Mouse (Mus musculus): ENCODE data around the gene Med25.

Gene Med25

DNA sequence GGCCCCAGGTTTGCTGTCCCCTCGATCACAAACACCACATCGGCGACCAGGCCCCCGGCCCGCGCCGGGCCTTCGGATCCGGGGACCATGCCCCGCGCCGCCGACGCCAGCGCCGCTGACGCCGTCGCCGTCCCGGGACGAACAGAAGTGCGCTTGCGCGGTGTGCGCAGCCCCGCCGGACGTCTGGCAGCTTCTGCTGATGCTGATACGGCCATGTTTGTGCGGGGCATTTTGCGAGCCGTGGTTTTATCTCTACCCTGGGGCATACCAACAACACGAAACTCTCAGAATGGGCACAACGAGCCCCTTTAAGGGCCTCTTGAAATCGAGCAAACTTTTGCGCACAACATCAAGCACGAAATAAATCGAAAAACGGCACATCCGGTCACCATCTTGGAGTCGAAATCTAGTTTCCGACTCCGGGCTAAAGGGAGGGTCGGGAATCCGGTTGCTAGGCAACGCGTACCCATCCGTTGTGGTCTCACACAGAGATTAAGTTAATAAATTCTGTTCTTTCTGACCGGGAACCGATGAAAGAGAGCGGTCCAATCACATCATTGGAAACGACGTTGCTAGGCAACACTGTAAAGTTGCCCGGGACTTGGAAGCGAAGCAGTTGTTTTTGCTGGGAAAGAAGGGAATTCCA is at the start of gene Med25:
Med25 (minus strand) TSS at position 437 of the 646 bp plus-strand sequence.
- in situ Hi-C loops (cut with MboI; ENCODE audit: low sequenced_read_pairs), result no loop called here

DNA sequence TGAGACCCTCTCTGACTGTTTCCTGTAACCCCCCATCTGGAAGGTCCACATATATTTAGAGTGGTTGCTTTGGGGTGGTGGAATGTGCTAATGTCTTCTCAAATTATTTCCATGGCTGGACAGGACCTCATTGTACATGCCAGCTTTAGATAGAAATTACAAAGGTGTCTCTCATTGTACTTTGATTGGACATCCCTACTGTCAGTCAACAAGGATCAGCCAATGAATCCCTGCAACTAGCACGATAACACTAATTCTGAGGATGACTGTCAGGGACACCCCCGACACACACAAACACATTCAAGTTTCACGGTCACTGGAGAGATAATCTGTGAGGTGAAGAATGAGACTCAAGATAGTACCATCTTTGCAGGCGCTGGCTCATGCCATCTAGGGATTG is 46.2 kb upstream of the Med25 start:
- in situ Hi-C loops (cut with MboI; ENCODE audit: low sequenced_read_pairs), result no loop called here

DNA sequence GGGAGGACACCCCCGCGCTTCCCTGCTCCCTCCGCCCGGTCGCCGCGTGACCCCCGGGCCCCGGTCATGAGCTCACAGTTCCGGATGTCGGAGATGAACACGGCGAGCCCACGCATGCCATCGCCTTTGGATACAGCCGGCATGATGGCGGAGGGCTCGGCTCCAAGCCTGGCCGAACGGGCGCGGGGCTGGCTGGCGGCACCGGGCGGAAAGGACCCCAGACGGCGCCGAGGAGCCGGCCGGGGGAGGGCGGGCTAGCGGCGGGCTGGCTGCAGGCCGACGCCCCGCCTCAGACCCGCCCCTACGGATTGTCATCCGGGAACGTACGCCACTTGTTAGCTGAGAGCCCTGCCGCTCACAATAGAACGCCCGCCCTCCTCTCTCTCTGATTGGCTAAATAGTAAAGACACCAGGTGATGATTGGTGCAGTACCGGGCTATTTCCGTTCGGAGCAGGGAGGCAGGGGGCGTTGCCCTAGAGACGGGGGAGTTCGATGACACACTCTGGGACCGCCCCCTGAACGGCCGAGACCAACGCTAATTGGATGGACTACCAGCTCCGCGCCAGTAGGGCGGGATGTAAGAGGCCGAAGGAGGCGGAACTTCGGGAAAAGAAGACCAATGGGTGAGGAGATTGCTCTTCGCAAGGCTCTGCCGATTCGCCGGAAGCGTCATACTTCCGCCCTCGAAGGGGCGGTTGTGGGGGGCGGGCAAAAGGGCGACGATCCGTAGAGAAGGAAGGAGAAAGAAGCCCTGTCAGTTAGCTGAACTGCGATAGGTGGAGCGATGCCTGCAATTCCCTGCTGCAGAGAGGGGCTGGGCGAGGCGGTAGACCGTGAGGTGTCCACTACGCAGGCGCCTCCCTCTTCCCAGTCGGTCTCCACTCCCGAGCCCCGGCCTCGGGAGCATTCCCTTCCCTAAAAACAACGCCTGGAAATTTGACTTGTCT is 37.0 kb upstream of the Med25 start, which contains the start of gene Ap2a1:
Ap2a1 (minus strand) TSS at position 293 of the 948 bp plus-strand sequence.
- in situ Hi-C loops (cut with MboI; ENCODE audit: low sequenced_read_pairs), result no loop called here

DNA sequence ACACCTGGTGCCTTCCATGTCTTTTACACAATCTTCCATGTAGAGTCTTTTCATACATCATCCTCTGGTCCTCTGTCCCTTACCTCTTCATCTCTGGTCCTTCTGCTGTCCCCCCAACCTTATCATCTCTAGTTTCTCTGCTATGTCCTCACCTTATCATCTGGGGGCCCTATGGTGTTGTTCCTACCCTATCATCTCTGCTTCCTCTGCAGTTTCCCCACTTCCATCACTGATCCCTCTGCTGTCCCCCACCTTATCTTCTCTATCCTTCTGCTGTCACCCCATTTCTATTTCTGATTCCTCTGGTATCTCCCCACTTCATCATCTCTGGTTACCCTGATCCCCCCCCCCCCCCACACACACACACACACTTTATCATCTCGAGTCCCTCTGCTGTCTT is 36.1 kb upstream of the Med25 start:
- in situ Hi-C loops (cut with MboI; ENCODE audit: low sequenced_read_pairs), result no loop called here

DNA sequence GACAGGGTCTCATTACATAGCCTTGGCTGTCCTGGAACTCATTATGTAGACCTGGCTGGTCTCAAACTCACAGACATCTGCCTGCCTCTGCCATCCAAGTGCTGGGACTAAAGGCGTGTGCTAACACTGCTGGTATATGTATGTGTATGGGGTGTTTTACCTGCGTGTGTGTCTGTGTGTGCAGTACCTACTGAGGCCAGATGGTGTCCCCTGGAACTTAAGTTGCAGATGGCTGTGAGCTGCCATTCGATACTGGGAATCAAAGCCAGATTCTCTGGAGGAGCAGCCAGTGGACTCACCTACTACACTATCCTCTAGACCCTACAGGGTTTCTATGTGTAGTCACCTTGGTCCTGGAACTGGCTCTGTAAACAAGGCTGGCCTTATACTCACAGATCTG is 33.0 kb upstream of the Med25 start:
- in situ Hi-C loops (cut with MboI; ENCODE audit: low sequenced_read_pairs), result no loop called here

DNA sequence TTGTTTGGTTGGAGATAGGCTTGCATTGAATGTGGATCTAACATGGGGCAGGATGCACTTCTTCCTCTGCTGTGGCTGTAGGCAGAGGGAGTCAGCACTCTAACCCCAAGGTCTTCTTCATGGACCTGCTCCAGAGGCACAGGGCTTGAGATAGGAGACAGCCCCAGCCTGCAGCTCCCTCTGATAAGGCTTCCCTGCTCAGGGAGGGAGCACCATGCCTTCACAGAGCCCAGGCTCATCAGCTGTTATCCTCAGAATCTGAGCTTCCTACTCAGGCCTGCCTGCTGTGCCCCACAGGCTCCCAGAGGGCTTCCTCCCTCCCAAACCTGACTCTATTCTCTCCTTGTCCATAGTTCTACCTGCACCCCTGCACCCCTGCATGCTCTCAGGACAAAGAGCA is 30.0 kb upstream of the Med25 start:
- in situ Hi-C loops (cut with MboI; ENCODE audit: low sequenced_read_pairs), result no loop called here

DNA sequence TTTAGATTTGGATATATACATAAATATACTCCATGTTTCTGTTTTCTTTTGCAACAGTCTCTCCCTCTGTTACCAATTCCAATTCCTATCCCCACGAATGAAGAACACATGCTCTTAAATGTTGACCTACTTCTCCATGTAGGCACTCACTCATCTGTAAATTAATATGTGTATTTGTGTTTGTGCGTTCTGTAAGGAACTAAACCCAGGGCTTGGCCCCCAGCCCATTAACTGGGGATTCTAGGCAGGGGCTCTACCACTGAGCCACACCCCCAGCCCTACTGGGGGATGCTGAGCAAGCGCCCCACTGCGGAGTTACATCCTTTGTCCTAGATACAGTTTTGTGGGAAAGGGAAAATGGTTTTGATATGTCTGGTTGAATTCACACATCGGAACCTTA is 26.6 kb upstream of the Med25 start:
- in situ Hi-C loops (cut with MboI; ENCODE audit: low sequenced_read_pairs), result no loop called here

DNA sequence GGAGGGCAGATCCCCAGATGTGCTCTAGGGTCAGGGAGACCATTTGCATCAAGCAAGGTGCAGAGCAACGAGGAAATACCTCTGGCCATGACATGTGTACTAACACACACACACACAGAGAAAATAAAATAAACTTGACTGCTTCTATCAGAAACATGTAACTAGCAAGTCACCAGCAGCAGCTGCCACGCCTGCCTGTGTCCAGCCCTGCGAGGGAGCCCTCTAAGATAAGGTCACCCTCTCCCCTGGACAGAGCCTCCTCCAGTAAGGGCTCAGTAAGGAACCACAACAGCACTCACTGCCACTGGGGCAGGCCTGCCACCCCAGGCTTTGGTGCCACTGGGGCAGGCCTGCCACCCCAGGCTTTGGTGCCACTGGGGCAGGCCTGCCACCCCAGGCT is 25.7 kb upstream of the Med25 start:
- in situ Hi-C loops (cut with MboI; ENCODE audit: low sequenced_read_pairs), result no loop called here

DNA sequence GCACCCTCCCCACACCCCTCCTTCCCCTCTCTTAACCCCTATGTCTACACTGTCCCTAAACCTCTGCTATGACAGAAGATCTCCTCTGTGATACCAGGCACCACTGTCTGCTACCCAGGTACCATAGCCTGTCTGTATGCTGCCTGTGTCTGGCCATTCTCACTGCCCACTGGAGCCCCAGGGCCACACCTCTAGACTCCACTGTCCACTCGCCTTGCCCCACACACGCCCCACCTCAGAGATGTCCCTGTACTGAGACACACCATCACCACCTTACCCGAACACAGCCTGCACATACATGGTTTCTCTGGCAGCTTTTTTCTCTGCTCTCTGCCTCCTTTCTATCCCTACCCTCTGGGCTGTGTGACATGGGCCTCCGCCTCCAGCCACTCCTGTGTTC is 24.4 kb upstream of the Med25 start:
- in situ Hi-C loops (cut with MboI; ENCODE audit: low sequenced_read_pairs), result no loop called here

DNA sequence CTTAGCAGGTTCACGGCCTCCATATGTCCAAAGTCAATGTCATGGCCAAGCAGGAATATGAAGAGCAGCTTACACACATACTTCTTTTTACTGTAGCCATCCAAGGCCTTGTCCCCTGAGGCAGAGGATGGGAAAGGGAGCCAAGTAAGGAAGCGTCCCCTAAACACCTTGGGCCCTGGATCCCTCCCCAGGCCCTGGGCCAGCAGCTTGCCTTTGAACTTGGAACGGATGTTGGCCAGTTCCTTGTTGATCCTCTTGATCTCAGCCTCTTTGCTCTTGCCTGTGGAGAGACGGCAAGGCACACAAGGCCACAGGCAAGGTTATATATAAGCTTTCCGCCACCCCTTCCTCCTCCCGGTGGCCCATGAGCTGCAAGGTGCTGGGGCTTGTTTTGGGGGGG is 23.7 kb upstream of the Med25 start:
- in situ Hi-C loops (cut with MboI; ENCODE audit: low sequenced_read_pairs), result no loop called here

DNA sequence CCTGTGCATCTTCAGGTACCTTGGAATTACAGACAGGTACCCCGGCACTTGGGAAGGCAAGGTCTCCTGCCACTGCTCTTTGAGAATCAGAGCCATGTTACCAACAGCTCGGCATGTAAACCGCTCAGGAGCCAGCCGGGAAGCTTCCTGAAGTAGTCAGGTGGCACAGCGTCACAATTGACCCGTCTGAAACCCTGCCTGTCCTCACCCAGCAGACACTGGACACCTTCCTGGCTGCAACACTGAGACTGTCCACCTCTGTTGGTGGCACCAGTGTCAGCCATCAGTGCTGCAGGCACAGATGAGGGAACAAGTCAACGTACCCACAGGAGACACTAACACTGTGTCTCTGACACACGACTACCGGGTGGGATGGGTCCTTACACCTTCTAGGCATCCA is 22.8 kb upstream of the Med25 start:
- in situ Hi-C loops (cut with MboI; ENCODE audit: low sequenced_read_pairs), result no loop called here

DNA sequence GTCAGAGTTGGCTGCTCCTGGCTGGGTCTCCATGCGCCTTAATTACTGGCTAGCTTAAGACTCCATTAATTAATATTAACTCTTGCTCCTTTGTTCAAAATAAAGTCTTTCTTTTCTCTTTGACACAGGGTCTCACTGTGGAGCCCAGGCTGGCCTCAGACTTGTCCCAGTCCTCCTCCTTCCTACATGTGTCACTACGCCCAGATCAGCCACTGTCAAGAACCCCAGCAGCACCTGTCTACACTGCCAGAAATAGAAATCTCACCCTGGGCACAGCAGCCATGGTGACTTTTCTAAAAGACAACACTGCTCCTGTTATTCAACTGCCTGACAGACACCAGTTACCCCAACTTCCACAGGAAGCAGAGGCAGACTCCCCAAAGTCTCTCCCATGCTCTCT is 21.9 kb upstream of the Med25 start:
- in situ Hi-C loops (cut with MboI; ENCODE audit: low sequenced_read_pairs), result no loop called here

DNA sequence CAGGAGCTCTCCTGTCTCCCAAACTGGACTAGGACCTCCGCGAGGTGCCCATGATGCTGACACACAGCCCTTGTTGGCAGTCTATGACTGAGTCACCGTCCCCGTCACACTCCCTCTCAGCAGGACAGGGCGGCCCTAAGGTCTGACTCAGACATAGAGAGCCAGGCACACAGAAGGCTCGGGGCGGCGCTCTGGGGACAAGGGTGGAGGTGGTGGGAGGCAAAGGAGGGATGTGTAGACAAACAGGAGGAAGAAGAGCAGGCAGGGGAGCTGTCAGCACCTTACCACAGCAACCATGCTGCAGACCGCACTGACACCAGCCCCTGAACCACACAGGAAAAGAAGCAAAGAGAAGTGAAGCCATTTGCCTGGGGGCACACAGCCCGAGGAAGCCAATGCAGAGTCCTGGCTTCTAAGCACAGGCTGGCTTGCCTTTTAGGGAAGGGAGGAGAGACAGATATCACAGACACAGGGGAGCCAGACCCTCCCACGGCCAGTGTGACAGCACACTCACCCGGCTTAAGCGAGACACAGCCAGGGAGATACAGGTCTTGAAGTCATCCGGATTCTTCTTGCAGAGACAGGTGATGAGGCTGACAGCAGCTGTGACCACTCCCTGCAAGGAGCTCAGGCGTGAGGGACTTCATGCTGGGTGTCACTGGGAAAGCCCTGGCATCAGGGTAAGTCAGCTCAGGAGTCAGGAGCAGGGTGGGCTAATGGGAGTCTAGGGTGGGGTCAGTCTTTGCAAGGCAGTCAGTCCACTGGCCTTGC is 16.4 kb upstream of the Med25 start:
- in situ Hi-C loops (cut with MboI; ENCODE audit: low sequenced_read_pairs), result no loop called here

DNA sequence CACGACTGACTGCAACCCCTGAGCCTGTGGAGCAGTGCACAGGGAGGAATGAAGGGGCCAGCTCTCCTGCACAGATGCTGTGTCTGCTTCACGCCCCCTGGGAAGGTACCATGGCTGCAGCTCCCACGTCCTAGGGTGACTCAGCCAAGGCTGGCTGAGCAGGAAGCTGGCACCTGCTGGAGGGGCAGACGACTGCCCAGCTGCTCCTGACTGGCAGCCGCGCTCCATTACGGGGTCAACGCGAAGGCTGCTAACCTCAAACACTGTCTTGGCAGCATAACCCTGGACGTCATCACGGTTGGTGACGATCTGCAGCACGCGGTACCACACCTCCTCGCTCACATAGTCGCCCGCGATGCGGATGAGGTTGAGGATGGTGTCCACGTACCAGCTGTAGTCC is 12.9 kb upstream of the Med25 start:
- in situ Hi-C loops (cut with MboI; ENCODE audit: low sequenced_read_pairs), result no loop called here

DNA sequence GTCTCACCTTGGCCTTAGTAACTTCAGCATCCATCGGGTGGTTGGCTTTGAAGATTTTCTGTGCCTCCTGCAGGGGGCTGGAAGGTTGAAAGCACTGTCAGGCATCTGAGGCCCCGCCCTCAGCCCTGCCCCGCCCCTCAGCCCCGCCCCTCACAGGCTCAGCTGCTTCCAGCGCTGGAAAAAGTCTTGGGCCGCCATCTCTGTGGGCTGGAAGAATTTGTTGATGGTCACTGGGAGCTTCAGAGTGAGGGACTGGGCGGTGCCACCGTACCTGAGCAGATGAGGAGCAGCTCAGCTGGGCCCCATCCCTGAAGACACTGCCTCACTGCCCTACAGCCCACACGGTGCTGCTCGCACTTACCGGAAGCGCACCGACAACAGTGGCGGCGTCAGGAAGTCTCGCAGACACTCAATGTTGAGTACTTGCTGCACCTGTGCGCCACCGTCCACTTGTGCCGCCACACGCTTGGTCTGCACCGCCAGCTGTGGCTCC is 8.8 kb upstream of the Med25 start:
- in situ Hi-C loops (cut with MboI; ENCODE audit: low sequenced_read_pairs), result no loop called here

DNA sequence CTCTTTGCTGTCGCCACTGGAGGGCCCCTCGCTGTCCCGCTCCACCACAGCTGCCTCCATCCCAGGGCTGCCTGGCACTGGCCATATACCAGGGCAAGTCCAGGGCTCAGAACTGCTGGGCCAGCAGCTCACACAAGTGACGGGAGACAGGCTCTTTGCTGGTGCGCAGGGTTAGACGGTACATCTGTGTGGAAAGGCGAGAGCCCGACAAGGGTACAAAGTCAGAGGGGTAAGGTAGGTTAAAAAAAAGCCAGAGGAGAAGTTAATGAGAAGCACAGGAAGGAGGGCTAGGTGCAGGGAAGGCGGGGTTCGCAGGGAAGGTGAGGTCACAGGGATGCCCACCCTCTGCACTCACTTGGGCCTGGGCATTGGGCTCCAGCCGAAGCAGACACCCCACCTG is 8.1 kb upstream of the Med25 start:
- in situ Hi-C loops (cut with MboI; ENCODE audit: low sequenced_read_pairs), result no loop called here

DNA sequence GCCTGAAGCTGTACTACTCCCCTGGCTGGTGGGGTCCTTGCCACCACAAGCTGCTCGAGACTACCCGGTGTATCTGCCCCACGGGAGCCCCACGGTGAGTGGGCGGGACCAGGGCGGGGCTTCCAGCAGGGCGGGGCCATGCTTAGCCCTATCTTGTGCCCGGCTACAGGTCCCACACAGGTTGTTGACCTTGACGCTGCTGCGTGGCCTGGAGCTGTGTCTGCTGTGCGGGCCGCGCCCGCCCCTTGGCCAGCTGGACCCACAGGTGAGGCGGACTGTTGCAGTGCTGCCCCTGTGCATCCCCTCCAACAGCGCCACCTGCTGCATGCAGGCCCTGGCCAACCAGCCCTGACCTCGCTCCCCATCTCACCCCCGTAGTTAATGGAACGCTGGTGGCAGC is 6.1 kb upstream of the Med25 start:
- in situ Hi-C loops (cut with MboI; ENCODE audit: low sequenced_read_pairs), result no loop called here

DNA sequence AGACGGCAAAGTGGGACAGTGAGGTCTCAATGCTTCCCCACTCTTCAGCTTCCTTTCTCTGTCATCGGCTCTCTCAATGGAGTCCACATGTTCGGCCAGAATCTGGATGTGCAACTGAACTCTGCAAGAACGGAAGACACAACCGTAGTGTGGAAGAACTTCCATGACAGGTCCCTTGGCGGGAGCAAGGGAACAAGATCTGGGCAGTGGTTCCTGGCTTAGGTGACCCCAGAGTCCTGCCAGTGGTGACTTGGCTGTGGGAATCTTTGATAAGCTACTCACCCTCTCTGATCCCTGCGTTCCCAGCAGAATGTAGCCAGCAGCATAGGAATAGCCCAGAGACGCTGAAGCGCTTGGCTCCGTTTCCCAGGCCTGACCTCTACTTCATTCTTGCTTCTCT is 4.0 kb upstream of the Med25 start:
- in situ Hi-C loops (cut with MboI; ENCODE audit: low sequenced_read_pairs), result no loop called here

DNA sequence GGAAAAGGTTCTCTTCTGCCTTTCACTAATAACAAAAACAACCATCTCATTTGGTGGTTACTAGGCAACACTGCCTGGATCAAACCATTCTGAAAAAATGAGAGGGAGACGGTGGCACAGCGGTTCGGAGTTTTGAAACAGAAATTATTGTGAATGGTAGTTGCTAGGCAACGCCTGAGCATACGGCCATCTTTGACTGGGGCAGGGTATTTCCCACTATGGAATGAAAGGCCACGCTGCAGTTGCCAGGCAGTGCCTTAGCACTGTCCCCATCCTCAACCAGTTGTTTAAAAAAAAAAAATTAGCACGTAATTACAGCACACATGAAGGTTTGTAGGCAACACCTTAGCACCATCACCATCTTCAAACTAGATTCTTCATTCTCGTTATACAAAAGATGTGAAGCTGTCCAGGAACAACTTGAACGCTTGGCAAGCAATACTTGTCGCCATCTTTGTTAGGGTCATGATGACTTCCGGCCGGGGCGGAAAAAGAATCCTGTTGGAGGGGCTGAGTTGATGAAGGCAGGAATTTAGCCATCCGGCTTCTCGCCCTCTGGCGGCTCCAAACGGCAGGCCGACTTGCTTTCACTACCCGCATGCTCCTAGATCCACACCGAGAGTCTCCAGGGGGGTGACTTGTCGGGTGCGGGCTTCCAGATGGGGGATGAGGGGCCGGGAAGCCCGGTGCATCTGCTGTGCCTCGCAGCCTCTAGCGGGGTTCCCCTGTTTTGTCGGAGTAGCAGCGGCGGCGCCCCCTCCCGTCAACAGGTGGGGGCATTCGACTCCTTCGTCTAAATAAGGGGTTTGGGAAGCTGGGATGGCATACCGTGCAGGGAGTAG is 3.3 kb upstream of the Med25 start, which contains the start of gene Fuz:
Fuz (plus strand) TSS at position 487 of the 842 bp plus-strand sequence.
- in situ Hi-C loops (cut with MboI; ENCODE audit: low sequenced_read_pairs), result no loop called here

DNA sequence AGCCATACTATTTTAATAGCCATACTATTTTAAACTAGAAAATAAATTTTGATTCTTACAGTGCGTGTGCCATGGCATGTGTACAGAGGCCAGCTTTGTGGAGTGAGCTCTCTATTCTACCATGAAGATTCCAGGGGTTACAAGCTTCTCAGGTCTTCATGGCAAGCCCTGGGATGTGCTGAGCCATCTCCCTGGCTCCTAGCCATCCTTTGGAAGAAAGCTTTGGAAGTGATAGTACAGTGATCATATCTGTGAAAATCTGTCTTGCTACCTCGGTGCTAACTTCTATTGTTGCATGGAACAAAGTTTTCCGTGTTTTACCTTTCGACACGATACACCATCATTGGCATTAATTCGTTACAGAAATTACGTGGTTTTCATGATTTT is 2.7 kb upstream of the Med25 start:
- in situ Hi-C loops (cut with MboI; ENCODE audit: low sequenced_read_pairs), result no loop called here

Data from CH12F3 (cell line).